Mouse (Mus musculus): ENCODE data around the gene Crb3. TPM values are rescaled to one million over a fixed set of nuclear protein-coding genes. Genes with fewer than 3 reads are reported as not detected.

Crb3 gene
- total RNA-seq (2014; fragmentation: Nextera tagmentation), result not detected in 2 replicates
- not detected in 2 replicates for total RNA-seq (2017)

DNA sequence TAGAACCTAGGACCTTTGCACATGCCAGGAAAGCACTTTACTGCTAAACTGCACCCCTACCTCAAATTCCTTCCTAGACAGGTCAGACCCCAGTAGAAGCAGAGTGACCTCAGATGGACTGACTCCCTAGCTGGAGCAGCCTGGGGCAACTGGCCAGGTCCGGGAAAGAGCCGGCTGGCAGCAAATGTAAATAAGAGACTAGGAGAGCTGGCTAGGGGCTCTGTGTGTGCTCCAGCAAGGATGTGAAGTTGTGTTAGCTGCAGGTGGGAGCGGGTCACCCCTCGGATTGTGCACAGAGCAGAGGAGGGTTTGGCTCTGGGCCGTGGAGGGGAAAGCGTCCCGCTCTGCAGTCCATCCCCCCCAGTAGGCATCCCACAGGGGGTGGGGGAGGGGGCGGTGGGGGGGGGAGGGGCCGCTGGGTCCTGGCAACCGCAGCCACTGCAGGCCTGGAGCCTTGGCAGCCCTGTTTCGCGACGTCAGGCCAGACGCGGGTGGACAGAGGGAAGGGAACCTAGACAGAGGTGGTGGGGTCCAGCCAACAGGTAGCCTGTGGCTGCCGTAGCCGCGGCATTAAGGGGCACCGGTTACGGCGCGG lies at the start of gene Crb3:
Gene Crb3, plus strand, starts transcription at position 215 of the 595 bp plus-strand sequence.
- ATAC-seq (replicated peaks; ENCODE audit: poor library complexity, severe bottlenecking), result no peak

DNA sequence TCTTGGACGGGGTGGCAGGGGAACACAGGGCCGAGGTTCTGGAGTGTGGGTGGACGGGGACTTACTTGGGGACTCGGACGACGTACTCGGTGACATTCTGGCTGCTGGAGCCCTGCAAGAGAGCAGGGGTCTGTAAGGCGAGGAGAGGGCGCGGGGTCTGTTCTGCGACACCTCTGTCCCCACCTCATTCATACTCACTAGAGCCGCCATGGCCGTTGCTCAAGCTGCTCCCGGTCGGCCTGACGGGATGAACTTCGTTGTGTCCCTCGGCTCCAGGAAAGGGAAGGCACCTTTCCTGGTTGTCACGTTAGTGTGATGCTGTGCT lies 48.0 kb upstream of the Crb3 start:
- ATAC-seq (replicated peaks; ENCODE audit: poor library complexity, severe bottlenecking), result peak; percentile 47; the same call in 1 of the 2 replicates

DNA sequence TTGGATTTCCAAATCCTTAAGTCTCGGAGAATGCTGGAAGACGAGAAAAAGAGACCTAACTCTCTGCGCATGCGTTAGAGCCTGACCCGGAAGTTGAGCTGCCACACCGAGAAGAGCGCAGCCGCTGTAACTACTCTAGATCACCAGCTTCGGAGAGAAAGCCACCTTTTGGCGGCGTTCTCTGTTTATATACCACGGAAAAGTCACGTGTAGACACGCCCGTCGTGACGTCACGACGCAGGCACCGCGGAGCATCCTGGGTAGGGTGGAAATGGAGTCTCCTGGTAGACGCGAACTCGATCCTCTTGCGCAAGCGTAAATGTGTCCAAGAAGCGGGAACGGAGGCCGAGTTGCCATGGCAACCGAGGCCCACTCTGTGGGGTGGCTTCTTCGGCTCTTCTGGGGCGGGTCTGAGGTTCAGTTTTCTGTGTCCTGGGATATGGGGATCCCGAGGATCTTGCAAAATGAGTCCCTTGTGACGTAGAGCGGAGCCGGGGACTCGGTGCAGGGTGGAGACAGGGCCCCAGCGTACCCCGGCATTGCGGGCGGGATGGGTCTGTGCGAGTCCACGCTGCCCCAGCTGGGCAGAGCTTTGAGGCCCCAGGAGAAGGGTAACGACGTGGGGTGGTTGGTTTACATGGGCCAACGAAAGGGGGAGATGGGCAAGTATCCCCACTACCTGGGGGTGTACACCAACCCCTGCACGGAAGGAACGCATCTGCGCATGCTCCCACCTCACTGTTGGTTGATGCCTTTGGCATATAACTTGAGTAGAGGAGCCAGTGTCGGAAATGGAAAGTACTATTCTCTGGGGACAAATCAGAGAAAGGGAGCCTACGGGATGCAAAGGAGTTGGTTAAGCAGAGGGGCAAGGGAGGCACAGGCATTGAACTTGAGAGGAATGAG lies 47.4 kb upstream of the Crb3 start, which contains the start of the genes Gtf2f1 and Gm17949:
Gene Gtf2f1, minus strand, starts transcription at position 53 of the 906 bp plus-strand sequence.
Gene Gm17949, plus strand, starts transcription at position 234 of the 906 bp plus-strand sequence.
- ATAC-seq (replicated peaks; ENCODE audit: poor library complexity, severe bottlenecking), result peak; percentile 85

DNA sequence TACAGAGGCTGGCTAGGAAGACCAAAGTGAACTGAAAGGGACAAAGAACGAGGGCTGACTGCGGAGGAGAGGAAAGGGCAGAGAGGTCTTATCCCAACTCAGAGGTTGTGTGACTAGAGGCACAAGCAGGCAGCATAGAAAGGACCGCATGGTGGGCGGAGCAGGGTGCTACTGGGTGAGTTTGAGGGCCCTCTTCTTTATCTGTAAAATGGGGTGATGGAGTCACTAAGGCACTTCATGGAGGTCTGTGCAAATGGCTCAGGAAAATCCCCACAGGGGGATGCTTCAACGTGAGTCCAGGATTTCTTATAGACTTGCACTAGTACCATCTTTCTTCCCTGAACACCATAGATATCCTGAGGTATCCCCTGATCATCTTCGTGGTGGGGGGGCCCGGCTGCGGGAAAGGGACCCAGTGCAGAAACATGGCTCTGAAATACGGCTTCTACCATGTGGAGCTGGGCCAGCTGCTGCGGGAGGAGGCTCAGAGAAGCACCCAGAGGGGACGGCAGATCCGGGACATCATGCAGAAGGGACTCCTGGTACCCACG lies 46.6 kb upstream of the Crb3 start:
- ATAC-seq (replicated peaks; ENCODE audit: poor library complexity, severe bottlenecking), result no peak

DNA sequence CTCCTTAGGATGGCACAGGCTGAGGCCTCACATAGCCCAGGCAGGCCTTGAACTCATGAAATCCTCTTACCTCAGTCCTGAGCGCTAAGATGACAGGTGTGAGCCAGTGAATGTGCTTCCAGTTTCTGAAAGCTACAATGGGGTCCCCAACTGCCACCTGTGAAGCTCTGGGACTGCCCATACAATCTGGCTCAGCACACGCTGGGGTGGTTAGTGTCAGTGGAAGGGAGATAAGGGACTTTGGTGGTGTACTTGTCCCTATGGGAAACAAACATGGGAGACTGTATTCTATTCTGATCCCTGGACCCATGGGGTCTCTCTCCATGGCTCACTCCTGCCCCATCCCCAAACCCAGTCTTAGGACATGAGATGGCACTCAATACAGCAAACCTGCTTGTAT lies 39.2 kb upstream of the Crb3 start:
- ATAC-seq (replicated peaks; ENCODE audit: poor library complexity, severe bottlenecking), result no peak

DNA sequence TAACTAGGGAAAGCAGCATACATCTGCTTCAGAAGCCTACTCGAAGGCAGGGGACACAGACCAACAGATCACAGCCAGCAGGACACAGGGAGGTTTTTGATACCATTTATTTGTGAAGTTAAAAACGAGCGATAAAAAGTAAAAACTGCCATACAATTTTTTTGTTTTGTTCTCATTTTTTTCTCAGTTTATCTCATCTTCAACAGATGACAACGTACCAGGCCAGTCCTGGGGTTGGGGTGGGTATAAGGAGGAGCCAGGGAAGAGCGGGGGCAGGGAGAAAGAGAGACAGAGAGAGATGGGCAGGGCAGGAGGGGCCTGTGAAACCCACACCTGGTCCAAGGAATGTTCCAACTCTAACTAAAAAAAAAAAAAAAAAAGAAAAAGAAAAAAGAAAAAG lies 37.9 kb upstream of the Crb3 start:
- no peak for ATAC-seq (replicated peaks; ENCODE audit: poor library complexity, severe bottlenecking)

DNA sequence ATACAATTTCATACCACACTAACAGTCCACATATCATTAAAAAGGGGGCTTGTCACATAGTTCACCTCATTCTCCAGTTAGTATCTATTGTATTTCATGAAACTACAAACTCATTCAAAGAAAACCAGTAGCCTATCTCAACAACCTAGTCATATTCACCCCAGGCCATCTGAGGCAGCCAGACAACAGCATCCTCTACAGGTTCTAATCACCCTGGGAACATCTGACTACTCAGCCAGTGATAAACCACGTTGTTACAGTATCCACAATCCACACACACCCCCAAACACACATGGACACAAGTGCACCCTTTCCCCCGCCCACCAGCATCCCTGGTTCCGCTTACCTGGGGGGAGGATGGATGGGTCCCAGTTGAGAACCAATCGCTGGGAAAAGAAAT lies 31.4 kb upstream of the Crb3 start:
- no peak for ATAC-seq (replicated peaks; ENCODE audit: poor library complexity, severe bottlenecking)

DNA sequence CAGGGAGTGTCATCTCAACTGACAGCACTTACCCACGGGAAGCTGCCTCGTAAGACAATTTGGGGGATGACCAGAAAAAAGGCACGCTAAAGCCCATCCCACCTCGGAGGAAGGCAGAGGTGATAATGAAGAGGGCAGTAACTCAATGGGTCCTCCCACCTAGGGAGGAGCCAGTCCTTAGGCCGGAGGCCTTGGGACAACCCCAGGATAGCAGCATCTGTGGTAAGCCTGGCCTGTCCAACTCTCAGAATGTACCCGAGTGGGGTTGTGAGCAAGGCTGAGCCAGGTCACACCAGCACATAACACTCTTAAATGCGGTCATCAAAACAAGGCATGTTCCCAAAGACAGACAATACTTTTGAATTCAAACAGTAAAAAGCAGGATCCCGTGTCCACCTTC lies 29.2 kb upstream of the Crb3 start:
- ATAC-seq (replicated peaks; ENCODE audit: poor library complexity, severe bottlenecking), result no peak

DNA sequence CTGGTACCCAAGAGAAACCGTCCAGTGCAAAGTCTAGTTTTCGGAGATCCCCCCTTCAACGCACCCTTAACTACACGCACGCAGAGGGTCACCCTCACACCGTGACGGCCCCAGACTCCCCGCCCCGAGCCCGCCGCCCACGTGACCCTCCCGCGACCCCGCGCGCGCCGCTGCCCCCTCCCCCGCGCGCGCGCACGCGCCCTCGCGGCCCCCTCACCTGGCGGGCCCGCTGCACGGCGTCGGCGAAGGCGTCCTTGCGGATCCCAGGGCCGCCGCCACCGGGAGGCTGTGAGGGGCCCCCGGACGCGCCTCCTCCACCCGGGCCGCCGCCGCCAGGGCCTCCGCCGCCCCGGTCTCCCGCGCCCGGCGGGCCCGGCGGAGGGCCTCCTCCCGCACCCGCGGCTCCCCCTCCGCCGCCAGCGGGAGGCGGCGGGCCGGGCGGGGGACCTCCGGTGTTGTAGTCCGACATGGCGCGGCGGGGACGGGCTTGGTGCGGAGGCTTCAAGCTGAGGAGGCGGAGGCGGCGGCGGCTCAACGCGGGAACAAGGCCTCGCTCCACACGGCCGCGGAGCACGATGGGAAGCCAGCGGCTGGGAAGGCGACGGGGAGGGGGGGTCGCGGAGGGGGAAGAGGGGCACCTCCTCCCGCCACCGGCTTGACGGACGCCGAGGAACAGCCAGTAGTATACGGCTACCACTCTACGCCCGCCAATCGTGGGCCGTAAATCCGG lies 27.8 kb upstream of the Crb3 start, which contains the start of gene Khsrp:
Gene Khsrp, minus strand, starts transcription at position 592 of the 730 bp plus-strand sequence.
- no peak for ATAC-seq (replicated peaks; ENCODE audit: poor library complexity, severe bottlenecking)

DNA sequence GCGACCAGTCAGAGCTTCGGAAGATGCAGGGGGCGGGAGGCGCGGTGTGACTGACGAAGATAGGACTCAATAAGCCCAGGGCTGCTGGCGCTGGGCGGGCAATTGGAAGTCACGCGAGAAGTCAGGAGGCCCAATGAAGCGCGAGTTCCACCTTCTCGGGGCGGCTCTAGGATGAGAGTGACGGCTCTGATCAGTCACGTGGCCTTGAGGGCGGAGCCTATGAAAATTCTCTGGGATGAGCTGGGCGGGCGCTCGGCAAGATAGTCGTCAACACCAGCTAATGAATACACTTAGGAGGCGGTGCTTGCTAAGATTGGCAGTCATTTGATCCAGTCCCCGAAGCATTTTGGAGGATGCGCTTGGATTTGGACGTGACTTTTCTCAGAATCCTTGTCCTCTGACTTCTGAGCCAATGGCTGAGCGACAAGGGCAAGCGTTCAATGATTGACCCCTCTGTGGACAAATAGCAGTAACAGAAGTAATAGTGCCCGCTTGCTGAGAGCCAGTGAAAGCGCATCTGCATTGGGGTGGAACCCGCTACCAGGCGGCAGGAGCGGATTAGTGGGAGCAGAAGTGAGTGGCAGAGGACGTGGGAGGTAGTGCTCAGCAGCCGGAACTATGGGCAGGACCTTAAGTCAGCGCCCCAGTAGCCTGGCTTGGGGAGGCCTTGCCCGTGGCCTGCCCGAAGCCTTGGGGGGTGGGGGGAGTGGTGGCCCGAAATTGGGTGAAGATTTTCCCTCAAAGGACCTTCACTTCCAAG lies 27.1 kb upstream of the Crb3 start:
- peak; percentile 80 for ATAC-seq (replicated peaks; ENCODE audit: poor library complexity, severe bottlenecking)

DNA sequence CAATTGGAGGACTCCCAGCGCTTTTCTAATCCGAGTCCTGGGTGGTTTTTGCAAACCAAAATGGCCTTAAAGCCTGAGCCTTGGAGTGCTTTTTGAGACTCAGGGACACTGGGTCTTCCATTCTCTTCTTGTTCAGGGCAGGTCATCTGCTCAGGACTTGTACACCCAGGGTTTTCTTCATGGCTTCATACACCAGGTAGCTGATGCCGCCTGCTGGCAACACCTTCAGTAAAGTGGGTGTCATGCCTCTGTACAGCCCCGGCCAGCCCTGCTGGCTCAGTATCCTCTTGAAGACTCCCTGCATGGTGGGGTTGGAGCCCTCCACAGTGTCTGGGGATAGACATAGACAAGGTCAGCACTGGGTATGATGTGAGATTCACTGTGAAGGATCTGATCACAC lies 26.1 kb upstream of the Crb3 start:
- no peak for ATAC-seq (replicated peaks; ENCODE audit: poor library complexity, severe bottlenecking)

DNA sequence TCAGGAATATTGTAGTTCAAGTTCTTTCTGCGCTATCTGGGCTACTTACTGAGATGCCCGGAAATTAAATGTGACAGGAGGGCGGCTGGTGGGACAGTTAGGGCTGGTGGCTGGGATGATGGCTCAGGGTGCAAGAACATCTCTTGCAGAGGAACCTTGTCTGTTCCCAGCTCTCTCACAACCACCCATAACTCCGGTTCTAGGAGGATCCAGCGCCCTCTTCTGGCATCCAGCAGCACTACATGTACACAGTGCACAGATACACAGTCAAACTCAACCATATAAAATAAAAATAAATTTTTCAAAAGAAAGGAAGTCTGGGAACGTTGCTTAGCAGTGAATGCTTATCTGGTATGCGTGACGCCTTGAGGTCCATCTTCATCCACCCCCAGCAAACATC lies 19.9 kb upstream of the Crb3 start:
- peak; percentile 38; the same call in 1 of the 2 replicates for ATAC-seq (replicated peaks; ENCODE audit: poor library complexity, severe bottlenecking)

DNA sequence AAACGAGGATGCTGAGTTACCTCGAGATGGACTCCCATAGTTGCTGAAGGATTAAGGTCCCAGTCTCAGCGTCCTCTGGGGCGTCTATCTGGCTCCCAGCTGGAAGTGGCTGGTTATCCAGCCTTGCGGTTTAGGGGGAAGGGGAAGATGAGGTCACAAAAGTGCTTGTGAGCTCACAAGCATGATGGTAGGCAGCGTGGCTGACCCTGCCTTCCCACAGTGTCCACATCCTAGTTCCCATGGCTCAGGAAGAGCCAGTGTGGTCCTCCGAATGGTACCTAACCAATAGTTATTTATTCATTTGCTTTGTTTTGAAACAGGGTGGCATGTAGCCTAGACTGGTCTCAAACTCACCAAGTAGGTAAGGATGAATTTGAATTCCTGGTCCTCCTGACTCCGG lies 17.4 kb upstream of the Crb3 start, which contains the start of gene Slc25a41:
Gene Slc25a41, minus strand, starts transcription at position 101 of the 400 bp plus-strand sequence.
- no peak for ATAC-seq (replicated peaks; ENCODE audit: poor library complexity, severe bottlenecking)

DNA sequence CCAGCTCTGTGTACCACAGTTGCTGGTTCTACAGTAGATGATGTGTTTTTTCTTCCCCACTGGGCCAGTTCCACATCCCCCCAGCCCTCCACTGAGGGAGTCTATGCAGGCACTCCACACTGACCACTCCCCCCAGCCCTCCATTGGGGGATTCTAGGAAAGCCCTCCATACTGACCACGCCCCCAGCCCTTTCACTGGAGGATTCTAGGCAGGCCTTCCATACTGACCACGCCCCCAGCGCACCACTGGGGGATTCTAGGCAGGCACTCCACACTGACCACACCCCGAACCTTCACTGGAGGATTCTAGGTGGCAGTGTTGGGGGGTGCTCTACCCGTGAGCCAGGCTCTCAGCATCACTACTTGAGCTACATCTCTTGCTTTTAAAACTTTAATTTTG lies 11.5 kb upstream of the Crb3 start:
- ATAC-seq (replicated peaks; ENCODE audit: poor library complexity, severe bottlenecking), result peak; percentile 42

DNA sequence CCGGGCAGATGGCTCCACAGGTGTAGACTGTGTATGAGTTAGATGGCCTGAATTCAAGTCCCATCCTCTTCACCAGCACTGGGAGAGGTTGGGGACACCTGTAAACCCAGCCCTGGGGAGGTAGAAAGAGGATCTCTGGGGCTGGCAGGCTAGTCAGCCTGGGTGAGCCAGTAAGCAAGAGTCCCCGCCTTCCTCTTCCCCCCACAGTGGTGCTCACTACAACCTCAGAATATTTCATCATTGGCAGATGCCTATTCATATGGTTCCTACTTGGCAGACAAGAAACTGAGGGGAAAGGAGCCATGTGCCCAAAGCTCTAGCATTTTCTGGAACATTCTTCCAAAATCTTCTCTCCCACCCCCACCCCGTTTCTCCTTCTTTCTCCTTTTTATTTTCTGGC lies 10.1 kb upstream of the Crb3 start:
- ATAC-seq (replicated peaks; ENCODE audit: poor library complexity, severe bottlenecking), result peak; percentile 82

DNA sequence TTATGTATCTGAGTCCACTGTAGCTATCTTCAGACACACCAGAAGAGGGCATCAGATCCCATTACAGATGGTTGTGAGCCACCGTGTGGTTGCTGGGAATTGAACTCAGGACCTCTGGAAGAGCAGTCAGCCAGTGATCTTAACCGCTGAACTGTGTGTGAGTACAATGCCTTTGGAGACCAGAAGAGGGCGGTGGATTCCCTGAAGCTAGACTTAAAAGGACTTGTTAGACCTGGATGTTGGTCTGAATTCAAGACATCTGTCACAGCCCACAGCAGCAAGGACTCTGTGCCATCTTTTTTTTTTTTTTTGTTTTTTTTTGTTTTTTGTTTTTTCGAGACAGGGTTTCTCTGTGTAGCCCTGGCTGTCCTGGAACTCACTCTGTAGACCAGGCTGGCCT lies 7.2 kb upstream of the Crb3 start:
- ATAC-seq (replicated peaks; ENCODE audit: poor library complexity, severe bottlenecking), result peak; percentile 63

DNA sequence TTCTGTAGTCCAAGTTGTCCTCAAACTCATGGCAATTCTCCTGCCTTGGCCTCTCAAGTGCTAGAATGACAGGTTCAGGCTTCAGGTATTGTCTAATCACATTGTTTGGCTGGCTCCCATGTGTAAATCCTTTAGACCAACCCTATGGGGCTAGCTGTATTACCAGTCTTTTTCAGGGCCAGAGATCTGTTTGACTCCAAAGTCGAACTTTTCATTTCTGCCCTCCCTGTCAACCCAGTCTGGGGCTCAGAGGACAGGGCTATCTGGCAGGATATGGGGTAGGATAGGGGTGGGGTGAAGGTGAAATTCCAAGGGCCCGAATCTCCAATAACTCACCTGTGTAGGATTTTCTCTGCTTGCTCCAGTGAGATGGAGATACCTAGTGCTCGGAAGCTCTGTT lies 2.7 kb upstream of the Crb3 start:
- no peak for ATAC-seq (replicated peaks; ENCODE audit: poor library complexity, severe bottlenecking)

DNA sequence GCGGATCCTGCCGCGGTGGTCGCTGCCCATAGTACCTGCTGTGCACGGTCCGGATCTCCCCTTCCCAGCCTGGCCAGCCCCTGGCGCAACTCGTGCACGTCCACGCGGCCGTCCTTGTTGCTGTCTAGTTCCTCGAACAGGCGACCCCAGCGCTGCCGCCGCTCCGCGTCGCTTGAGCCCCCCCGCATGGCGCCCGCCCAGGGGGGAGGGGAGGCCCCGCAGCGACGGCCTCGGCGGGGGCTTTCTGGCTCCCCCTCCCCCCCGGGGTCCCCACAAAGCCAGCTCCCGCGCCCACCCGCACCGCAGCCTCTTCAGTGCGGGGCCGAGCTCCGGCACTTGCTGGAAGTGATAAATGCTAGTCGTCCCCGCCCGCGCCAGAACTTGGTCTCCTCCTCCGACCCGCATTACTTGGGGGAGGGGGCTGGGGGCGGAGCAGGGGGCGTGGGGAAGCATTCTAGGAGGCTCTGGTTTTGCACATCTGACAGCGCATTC lies 627 bp downstream of the Crb3 start, which contains the start of gene Slc25a23:
Gene Slc25a23, minus strand, starts transcription at position 378 of the 492 bp plus-strand sequence.
- ATAC-seq (replicated peaks; ENCODE audit: poor library complexity, severe bottlenecking), result peak; percentile 13; the same call in 1 of the 2 replicates

DNA sequence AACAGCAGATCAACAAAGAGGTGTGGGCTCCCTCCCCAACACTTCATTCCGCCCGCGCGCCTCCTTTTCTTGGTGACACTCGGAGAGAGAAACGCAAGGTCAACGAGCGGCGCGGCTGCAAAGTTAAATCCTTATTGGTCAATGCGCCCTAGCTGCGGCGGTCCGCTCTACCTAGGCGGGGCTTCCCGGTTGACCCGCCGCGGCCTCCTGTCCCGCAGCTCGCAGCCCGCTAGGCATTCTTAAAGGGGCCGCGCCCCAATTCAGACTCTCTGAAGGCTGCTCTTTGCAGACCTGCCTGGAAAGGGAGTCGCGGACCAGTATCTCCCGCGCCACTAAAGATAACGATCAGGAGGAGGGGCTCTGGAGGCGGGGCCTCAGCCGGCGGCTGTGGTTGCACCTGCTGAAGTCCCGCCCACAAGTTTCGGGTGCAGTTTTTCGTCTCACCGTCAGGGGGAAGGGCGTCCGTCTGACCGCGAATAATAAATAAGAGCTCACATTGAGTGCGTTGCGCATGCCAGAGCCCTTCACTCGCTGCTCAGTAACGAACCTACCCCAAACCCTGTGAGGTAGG lies 1.4 kb downstream of the Crb3 start:
- ATAC-seq (replicated peaks; ENCODE audit: poor library complexity, severe bottlenecking), result peak; percentile 77
